Mouse (Mus musculus) neutrophil, adult 83 days (primary cell): ENCODE measurements around the gene Lrp11. TPM values are rescaled to one million over a fixed set of nuclear protein-coding genes. Genes with fewer than 3 reads are reported as not detected.

Experiments
- total RNA-seq, 2 experiments: library from RNA; stranded (reverse); gene quantifications; one replicate each; pipeline ENCODE4 v1.2.4; 2023

The Lrp11 gene
- total RNA-seq: under 1 TPM; 0.13 to 0.24 TPM

GRCm38 (mm10) chr10:7589592-7590233 lies at the start of gene Lrp11:
Gene Lrp11 (plus strand): TSS chr10:7589800.

GRCm38 (mm10) chr10:7667342-7667802 lies 77.8 kb downstream of the Lrp11 start, which contains the start of gene Nup43:
Gene Nup43 (plus strand): TSS chr10:7667503.

Other genes with a start within 250 kb of the Lrp11 start
- 10 to 100 TPM; 28.6 to 32.9 TPM for gene Ulbp1, start 116.2 kb upstream of the Lrp11 start, total RNA-seq
- 10 to 100 TPM in 1 of 2 experiments, 1 to 10 TPM in 1; 8.0 to 11.2 TPM for gene Nup43, start 77.7 kb downstream of the Lrp11 start, total RNA-seq
- 10 to 100 TPM; 56.1 to 62.0 TPM for gene Pcmt1, start 91.3 kb downstream of the Lrp11 start, total RNA-seq
- 10 to 100 TPM; 22.9 to 23.4 TPM for gene Lats1, start 91.4 kb downstream of the Lrp11 start, total RNA-seq
- 10 to 100 TPM; 33.2 to 37.0 TPM for gene Katna1, start 136.2 kb downstream of the Lrp11 start, total RNA-seq
- 10 to 100 TPM; 20.0 to 23.7 TPM for gene Ginm1, start 203.0 kb downstream of the Lrp11 start, total RNA-seq
- gene Ppil4, start 203.1 kb downstream of the Lrp11 start, total RNA-seq: 10 to 100 TPM; 30.4 to 34.4 TPM
- gene Zc3h12d, start 242.7 kb downstream of the Lrp11 start, total RNA-seq: 1 to 10 TPM; 3.8 to 4.1 TPM